Mouse (Mus musculus) CH12.LX (cell line): Measurements from ENCODE around the gene Lyl1. TPM values are rescaled to one million over a fixed set of nuclear protein-coding genes. Genes with fewer than 3 reads are reported as not detected.

ENCODE experiments used
- DNase-seq: peaks from one replicate; pipeline ENCODE4 v3.0.0-alpha.2; 2013; ENCODE audit errors: extremely low read depth
- H3K27ac ChIP-seq: 2 replicates; pipeline ENCODE4 v1.5.1; 2012; ENCODE audit warnings: low read depth, mild to moderate bottlenecking, control low read depth, moderate library complexity; ENCODE audit not compliant: insufficient read depth
- H3K27me3 ChIP-seq: replicated peaks from 2 replicates; pipeline ENCODE3; 2012; ENCODE audit warnings: inconsistent platforms
- H3K36me3 ChIP-seq, 2 experiments: replicated peaks in 1 of 2; 2 replicates each; pipeline versions ENCODE3 to v1.6.1; 2012; ENCODE audit warnings: inconsistent platforms in 1 of 2, low read length in 1 of 2, mild to moderate bottlenecking in 1 of 2, mixed read lengths in 1 of 2, moderate library complexity in 1 of 2; ENCODE audit not compliant: control insufficient read depth in 1 of 2, insufficient read depth in 1 of 2
- H3K4me1 ChIP-seq, 2 experiments: 2 replicates each; pipeline ENCODE4 v1.6.1; 2012; ENCODE audit warnings: inconsistent platforms in 1 of 2, moderate library complexity in 1 of 2; ENCODE audit not compliant: insufficient read depth in 2 of 2, control insufficient read depth in 1 of 2
- H3K4me2 ChIP-seq: 2 replicates; pipeline ENCODE4 v1.6.1; 2012; ENCODE audit warnings: low read depth, mild to moderate bottlenecking, control low read depth; ENCODE audit not compliant: poor library complexity, insufficient read depth, severe bottlenecking
- H3K4me3 ChIP-seq, 3 experiments: fragments of 150-350 bp in 1 of 3; sonication (generic) in 1 of 3; replicated peaks in 1 of 3; 2 replicates each; pipeline versions ENCODE3 to v1.5.1; 2011 to 2012; ENCODE audit warnings: low read depth in 2 of 3, low read length in 2 of 3, mild to moderate bottlenecking in 2 of 3, moderate library complexity in 2 of 3, control low read depth in 1 of 3, improper control_type of control experiment in 1 of 3, inconsistent platforms in 1 of 3, mixed read lengths in 1 of 3; ENCODE audit not compliant: poor library complexity in 1 of 3
- H3K79me2 ChIP-seq: replicated peaks from 2 replicates; pipeline ENCODE4 v1.6.1; 2012; ENCODE audit warnings: mild to moderate bottlenecking, moderate library complexity; ENCODE audit not compliant: control insufficient read depth, poor library complexity, insufficient read depth, severe bottlenecking; ENCODE audit errors: extremely low read depth
- H3K9ac ChIP-seq: 2 replicates; pipeline ENCODE4 v1.6.1; 2012; ENCODE audit warnings: low read depth, mild to moderate bottlenecking, control low read depth, moderate library complexity; ENCODE audit not compliant: insufficient read depth
- H3K9me3 ChIP-seq: replicated peaks from 2 replicates; pipeline ENCODE3; 2012; ENCODE audit warnings: low read length, inconsistent platforms, mixed read lengths
- CTCF ChIP-seq, 2 experiments: IDR thresholded peaks in 1 of 2; conservative IDR thresholded peaks in 1 of 2; 2 replicates each; pipeline ENCODE4 v1.5.1; 2011 to 2012; ENCODE audit warnings: low read depth in 2 of 2, low read length in 2 of 2, improper control_type of control experiment in 1 of 2, inconsistent platforms in 1 of 2, mild to moderate bottlenecking in 1 of 2, moderate library complexity in 1 of 2
- ELF1 ChIP-seq: IDR thresholded peaks from 2 replicates; pipeline ENCODE4 v1.6.1; 2014; ENCODE audit warnings: low read depth, mild to moderate bottlenecking, inconsistent platforms, low read length, improper control_type of control experiment
- EP300 ChIP-seq: IDR thresholded peaks from 2 replicates; pipeline ENCODE4 v1.6.1; 2011; ENCODE audit warnings: low read length, improper control_type of control experiment
- JUN ChIP-seq: IDR thresholded peaks from 2 replicates; pipeline ENCODE4 v1.6.1; 2011; ENCODE audit warnings: low read depth, mild to moderate bottlenecking, low read length, improper control_type of control experiment, moderate library complexity; ENCODE audit not compliant: insufficient read depth
- JUND ChIP-seq: conservative IDR thresholded peaks from 2 replicates; pipeline ENCODE4 v1.6.1; 2011; ENCODE audit warnings: low read depth, low read length, improper control_type of control experiment
- MAX ChIP-seq: IDR thresholded peaks from 2 replicates; pipeline ENCODE4 v1.6.1; 2011; ENCODE audit warnings: low read length, improper control_type of control experiment
- MAZ ChIP-seq: IDR thresholded peaks from 2 replicates; pipeline ENCODE4 v1.6.1; 2012; ENCODE audit warnings: low read depth, mild to moderate bottlenecking, inconsistent platforms, low read length, improper control_type of control experiment, moderate library complexity
- MXI1 ChIP-seq: IDR thresholded peaks from 2 replicates; pipeline ENCODE4 v1.6.1; 2011; ENCODE audit warnings: mild to moderate bottlenecking, low read depth, low read length, improper control_type of control experiment
- MYC ChIP-seq: IDR thresholded peaks from 2 replicates; pipeline ENCODE4 v1.6.1; 2011; ENCODE audit warnings: low read depth, mild to moderate bottlenecking, improper control_type of control experiment, low read length
- PAX5 ChIP-seq: IDR thresholded peaks from 2 replicates; pipeline ENCODE4 v1.6.1; 2012; ENCODE audit warnings: low read length, inconsistent platforms, mixed read lengths
- RAD21 ChIP-seq: IDR thresholded peaks from 2 replicates; pipeline ENCODE4 v1.6.1; 2011; ENCODE audit warnings: low read depth, mild to moderate bottlenecking, low read length, improper control_type of control experiment, moderate library complexity
- SMC3 ChIP-seq: IDR thresholded peaks from 2 replicates; pipeline ENCODE4 v1.6.1; 2011; ENCODE audit warnings: low read depth, low read length, improper control_type of control experiment
- TBP ChIP-seq: conservative IDR thresholded peaks from 2 replicates; pipeline ENCODE4 v1.6.1; 2011; ENCODE audit warnings: low read depth, low read length, improper control_type of control experiment
- ZKSCAN1 ChIP-seq: IDR thresholded peaks from 2 replicates; pipeline ENCODE4 v1.6.1; 2012; ENCODE audit warnings: low read depth, inconsistent platforms, low read length, improper control_type of control experiment, borderline replicate concordance
- ZMIZ1 ChIP-seq: IDR thresholded peaks from 2 replicates; pipeline ENCODE4 v1.6.1; 2012; ENCODE audit warnings: low read depth, mild to moderate bottlenecking, inconsistent platforms, low read length, improper control_type of control experiment
- ZNF384 ChIP-seq: IDR thresholded peaks from 2 replicates; pipeline ENCODE4 v1.6.1; 2012; ENCODE audit warnings: low read depth, low read length, improper control_type of control experiment, inconsistent platforms
- dilution Hi-C: fragments of 300-500 bp; cut with MboI; formaldehyde crosslinking; loops from 2 replicates; pipeline ENCODE4 v1.14.3; 2020; ENCODE audit warnings: low sequenced_read_pairs; ENCODE audit not compliant: extremely low pct_unique_long_range_greater_than_20kb, extremely low pct_ligation_motif_present
- in situ Hi-C: fragments of 300-500 bp; cut with MboI; formaldehyde crosslinking; loops from 3 replicates; pipeline ENCODE4 v1.14.3; 2019; ENCODE audit warnings: low sequenced_read_pairs, low pct_ligation_motif_present, low pct_unique_long_range_greater_than_20kb, mixed read lengths
- polyA plus RNA-seq: library from polyadenylated mRNA; unstranded; fragments of >175 nt; gene quantifications from 2 replicates; pipeline ENCODE4 v1.2.1, GENCODE M21; 2012; ENCODE audit warnings: low read depth; ENCODE audit not compliant: insufficient read length
- total RNA-seq, 2 experiments: library from RNA; depleted of rRNA; stranded (reverse); fragments of 300-350 nt in 1 of 2; fragments of >200 nt in 1 of 2; gene quantifications; 2 replicates each; pipeline ENCODE4 v1.2.3; 2012 to 2014

The Lyl1 gene
- total and polyA plus RNA-seq, 3 experiments: 20.6 to 53.2 (median 38.5) TPM

DNA sequence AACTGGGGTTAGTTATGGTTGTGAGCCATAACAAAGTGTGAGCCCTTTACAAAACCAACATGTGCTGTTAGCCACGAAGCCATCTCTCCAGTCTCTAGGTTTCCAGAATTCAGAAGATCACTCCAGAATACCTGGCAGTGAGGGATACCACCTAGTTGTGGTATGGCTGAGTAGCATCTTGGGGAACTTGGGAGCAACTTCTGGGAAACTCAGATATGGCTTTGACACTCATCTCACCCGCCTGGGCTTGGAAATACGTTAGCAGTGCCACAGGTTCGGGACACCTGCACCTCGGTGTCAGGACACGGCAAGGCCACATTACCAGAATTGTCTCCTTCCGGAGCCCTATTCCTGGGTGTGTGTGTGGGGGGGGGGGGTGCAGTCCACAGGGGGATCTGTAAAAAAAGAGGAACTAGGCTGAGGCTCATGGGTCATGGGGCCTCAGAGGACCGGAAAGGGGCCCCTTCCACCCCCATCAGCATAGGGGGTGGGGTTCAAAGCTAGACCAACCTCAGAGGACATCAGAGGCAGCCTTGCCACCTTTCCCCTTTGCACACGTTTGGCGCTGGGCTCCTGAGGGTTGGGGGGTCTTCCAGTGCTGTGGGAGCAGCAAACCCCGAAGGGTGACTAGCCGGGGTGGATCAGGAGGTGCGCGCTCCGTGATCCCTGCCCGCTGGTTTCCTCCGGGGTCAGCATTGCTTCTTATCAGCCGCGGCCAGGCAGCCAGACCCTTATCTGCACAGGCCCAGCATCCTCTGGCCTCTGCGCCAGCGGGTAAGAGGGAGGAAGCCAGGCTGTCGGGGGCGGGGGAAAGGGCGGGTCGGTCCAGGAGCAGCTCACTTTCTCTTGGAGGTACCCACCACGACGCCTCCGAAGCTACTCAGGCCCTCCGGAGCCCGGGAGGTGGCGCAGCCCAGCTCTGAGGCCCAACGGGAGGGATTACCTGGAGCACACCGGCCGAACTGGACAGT, at the start of gene Lyl1 (continued):
- TF ChIP-seq ZMIZ1: peak; percentile 93

GRCm38 (mm10) chr8:84653092-84653631, 48.1 kb upstream of the Lyl1 start:
- H3K4me1 ChIP-seq: peaks cover 10 to 26% of the 10 kb centered on the region in 2 experiments
- no peak for DNase-seq
- H3K9me3 ChIP-seq: no peaks in the 10 kb centered on the region
- no peak overlapping the region for H3K9ac ChIP-seq
- dilution Hi-C loops: no loop called here
- TF ChIP-seq MAZ (no peak), JUND (no peak), MYC (no peak), PAX5 (no peak), EP300 (no peak), MAX (no peak), ZKSCAN1 (no peak), CTCF (conservative IDR thresholded peaks at IDR 0.05 in 1 of 2, IDR thresholded peaks at IDR 0.05 in 1 of 2; ENCODE audit: low read depth in 2 of 2, low read length in 2 of 2) (no peak), JUN (no peak), MXI1 (no peak), RAD21 (no peak), ELF1 (no peak), ZNF384 (no peak)
- TF ChIP-seq, all 38 proteins: peak for 0
- H3K4me3 ChIP-seq: no peak overlapping the region
- no peak overlapping the region for H3K4me2 ChIP-seq
- no peaks in the 10 kb centered on the region for H3K36me3 ChIP-seq
- H3K27me3 ChIP-seq: no peaks in the 10 kb centered on the region
- no peak overlapping the region for H3K27ac ChIP-seq
- in situ Hi-C loops: no loop called here
- no peaks in the 10 kb centered on the region for H3K79me2 ChIP-seq

- Histone ChIP-seq H3K27me3 (no peaks in the 10 kb centered on the region), H3K4me2 (no peak overlapping the region), H3K79me2 (no peaks in the 10 kb centered on the region), H3K9ac (no peak overlapping the region), H3K4me1 (peaks cover 10 to 33% of the 10 kb centered on the region in 2 experiments), H3K9me3 (no peaks in the 10 kb centered on the region), H3K4me3 (no peak overlapping the region), H3K36me3 (no peaks in the 10 kb centered on the region), H3K27ac (no peak overlapping the region)
- no peak for DNase-seq
- peak; percentile 38 for TF ChIP-seq SMC3
- TF ChIP-seq RAD21: peak; percentile 22
- TF ChIP-seq CTCF (conservative IDR thresholded peaks at IDR 0.05 in 1 of 2, IDR thresholded peaks at IDR 0.05 in 1 of 2; ENCODE audit: low read depth in 2 of 2, low read length in 2 of 2): peak in 1 of 2 experiments; percentile 59; a peak in 2 of 4 replicates
- TF ChIP-seq TBP: no peak
- dilution Hi-C loops: no loop called here
- in situ Hi-C loops: no loop called here
Observed at GRCm38 (mm10) chr8:84654597-84654996, 46.7 kb upstream of the Lyl1 start.
